Mouse (Mus musculus) cerebellum, adult 2 months (tissue): Measurements from ENCODE around the gene Npsr1. TPM values are rescaled to one million over a fixed set of nuclear protein-coding genes. Genes with fewer than 3 reads are reported as not detected.

Experiments
- DNase-seq, 2 experiments: peaks; one replicate each; pipeline ENCODE4 v3.0.0; 2021
- H3K27ac ChIP-seq: fragments of 200-500 bp; 2 replicates; pipeline ENCODE4 v1.5.1; 2012; ENCODE audit warnings: low read length, control low read depth, inconsistent platforms; ENCODE audit not compliant: insufficient read depth
- H3K27me3 ChIP-seq: fragments of 200-500 bp; 2 replicates; pipeline ENCODE4 v1.6.1; 2012; ENCODE audit warnings: inconsistent platforms, mild to moderate bottlenecking, low read length, moderate library complexity; ENCODE audit not compliant: control insufficient read depth, insufficient read depth
- H3K4me1 ChIP-seq: fragments of 200-500 bp; 2 replicates; pipeline ENCODE4 v1.6.1; 2011; ENCODE audit warnings: low read length; ENCODE audit not compliant: control insufficient read depth, insufficient read depth
- H3K4me3 ChIP-seq: fragments of 200-500 bp; replicated peaks from 2 replicates; pipeline ENCODE3; 2011; ENCODE audit warnings: mild to moderate bottlenecking, low read depth, low read length, control low read depth; ENCODE audit not compliant: insufficient read depth
- CTCF ChIP-seq: fragments of 200-500 bp; IDR thresholded peaks from 2 replicates; pipeline ENCODE4 v1.5.1; 2011; ENCODE audit warnings: low read depth, mild to moderate bottlenecking, control low read depth, low read length, moderate library complexity, borderline replicate concordance; ENCODE audit not compliant: insufficient read depth
- POLR2A ChIP-seq: fragments of 200-500 bp; IDR thresholded peaks from 2 replicates; pipeline ENCODE4 v1.6.1; 2011; ENCODE audit warnings: low read length, control low read depth, borderline replicate concordance; ENCODE audit not compliant: insufficient read depth
- WGBS: fragments of 180-500 bp; shearing (Covaris S2); methylation state at CpG from one replicate; pipeline ENCODE4 v1.1.7; 2018; 5-methylcytosine and 5-hydroxymethylcytosine counted together
- polyA plus RNA-seq: library from polyadenylated mRNA; depleted of rRNA; stranded (reverse); fragments of >200 nt; gene quantifications from 2 replicates; pipeline ENCODE4 v1.2.3, GENCODE M21; 2012

The Npsr1 gene
- polyA plus RNA-seq, 1 experiment: 0.28 TPM

- Histone ChIP-seq H3K27me3 (no peaks in the 10 kb centered on the region), H3K4me1 (no peaks in the 10 kb centered on the region), H3K27ac (no peak overlapping the region), H3K4me3 (no peak overlapping the region)
- TF ChIP-seq POLR2A: no peak
- TF ChIP-seq CTCF: peak; percentile 40; the same call in 1 of the 2 replicates
- 52% methylated on average over 4 of the region's 4 CpGs for WGBS
- DNase-seq: peak; percentile 14 to 25
Measured at GRCm38 (mm10) chr9:24119423-24119822, 21.6 kb downstream of the Npsr1 start.

- WGBS: 98% methylated on average over 1 of the region's 1 CpGs
- no peak for DNase-seq
- H3K4me3 ChIP-seq: no peak overlapping the region
- H3K27ac ChIP-seq: no peak overlapping the region
- no peak for TF ChIP-seq CTCF
- TF ChIP-seq POLR2A: no peak
- H3K4me1 ChIP-seq: no peaks in the 10 kb centered on the region
- no peaks in the 10 kb centered on the region for H3K27me3 ChIP-seq
Measured at GRCm38 (mm10) chr9:24133142-24133541, 35.3 kb downstream of the Npsr1 start.

- no peak overlapping the region for H3K27ac ChIP-seq
- no peak for DNase-seq
- TF ChIP-seq POLR2A (no peak), CTCF (no peak)
- no peak overlapping the region for H3K4me3 ChIP-seq
- H3K27me3 ChIP-seq: no peaks in the 10 kb centered on the region
- H3K4me1 ChIP-seq: no peaks in the 10 kb centered on the region
Measured at GRCm38 (mm10) chr9:24136354-24136753, 38.6 kb downstream of the Npsr1 start.

GRCm38 (mm10) chr9:24144341-24144740 is 46.5 kb downstream of the Npsr1 start:
- Histone ChIP-seq H3K27ac (no peak overlapping the region), H3K4me3 (no peak overlapping the region), H3K4me1 (no peaks in the 10 kb centered on the region), H3K27me3 (no peaks in the 10 kb centered on the region; the same call in 1 of the 2 replicates)
- TF ChIP-seq POLR2A: no peak
- TF ChIP-seq CTCF: no peak
- DNase-seq: no peak
- 96% methylated on average over 2 of the region's 2 CpGs for WGBS

GRCm38 (mm10) chr9:24157208-24157607 is 59.4 kb downstream of the Npsr1 start:
- Histone ChIP-seq H3K4me1 (no peaks in the 10 kb centered on the region), H3K4me3 (no peak overlapping the region), H3K27me3 (no peaks in the 10 kb centered on the region), H3K27ac (no peak overlapping the region)
- no peak for TF ChIP-seq POLR2A
- TF ChIP-seq CTCF: no peak
- DNase-seq: no peak
- WGBS: 58% methylated on average over 1 of the region's 1 CpGs

GRCm38 (mm10) chr9:24160409-24160808 is 62.6 kb downstream of the Npsr1 start:
- Histone ChIP-seq H3K27ac (no peak overlapping the region), H3K27me3 (no peaks in the 10 kb centered on the region), H3K4me3 (no peak overlapping the region), H3K4me1 (no peaks in the 10 kb centered on the region)
- peak in 1 of 2 experiments; percentile 3 for DNase-seq
- no peak for TF ChIP-seq POLR2A
- no peak for TF ChIP-seq CTCF
- WGBS: 49% methylated on average over 1 of the region's 1 CpGs

- no peak for DNase-seq
- 83% methylated on average over 1 of the region's 1 CpGs for WGBS
- Histone ChIP-seq H3K4me1 (peaks cover 6% of the 10 kb centered on the region), H3K27me3 (no peaks in the 10 kb centered on the region), H3K27ac (no peak overlapping the region), H3K4me3 (no peak overlapping the region)
- TF ChIP-seq POLR2A (no peak), CTCF (no peak)
Measured at GRCm38 (mm10) chr9:24168501-24168900, 70.7 kb downstream of the Npsr1 start.

GRCm38 (mm10) chr9:24170728-24171127 is 72.9 kb downstream of the Npsr1 start:
- Histone ChIP-seq H3K27me3 (no peaks in the 10 kb centered on the region), H3K27ac (0 out of 2 replicates have a peak overlapping the region, but pooled peaks have one; percentile 34), H3K4me1 (peaks cover 6% of the 10 kb centered on the region), H3K4me3 (no peak overlapping the region)
- WGBS: 66% methylated on average over 1 of the region's 1 CpGs
- TF ChIP-seq POLR2A: no peak
- no peak for TF ChIP-seq CTCF
- DNase-seq: peak in 1 of 2 experiments; percentile 45

- WGBS: 89% methylated on average over 2 of the region's 2 CpGs
- no peak for DNase-seq
- H3K27me3 ChIP-seq: no peaks in the 10 kb centered on the region
- no peak overlapping the region for H3K27ac ChIP-seq
- no peak for TF ChIP-seq CTCF
- no peak for TF ChIP-seq POLR2A
- H3K4me3 ChIP-seq: no peak overlapping the region
- no peaks in the 10 kb centered on the region for H3K4me1 ChIP-seq
Measured at GRCm38 (mm10) chr9:24178744-24179143, 80.9 kb downstream of the Npsr1 start.
